Mouse (Mus musculus): ENCODE measurements at regions not wholly inside any gene's neighbourhood (a gene's known extent, or its start where the extent isn't known, plus 50 kb on each side); places are given as distances from the start of the nearest gene placed in this dataset.

DNA sequence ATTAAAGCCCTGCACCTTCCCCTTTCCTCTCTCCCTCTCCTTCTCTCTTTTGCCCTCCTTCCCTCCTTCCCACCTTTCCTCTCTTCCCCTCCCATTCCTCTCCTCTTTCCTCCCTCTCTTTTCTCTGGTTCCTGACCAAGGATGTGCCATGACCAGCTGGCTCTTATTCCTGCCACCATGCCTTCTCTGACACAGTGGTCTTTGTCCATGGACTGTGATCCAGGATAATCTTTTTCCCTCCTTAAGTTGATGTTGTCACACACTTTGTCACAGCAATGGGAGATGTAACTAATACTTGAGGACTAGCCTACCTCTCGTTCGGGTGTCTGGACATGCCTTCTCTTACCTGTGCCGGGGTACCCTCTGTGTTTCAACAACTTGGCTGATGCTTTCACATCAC lies 86.4 kb downstream of the Anapc4 start:
- DNase-seq (ENCODE audit: low spot score), result no peak

DNA sequence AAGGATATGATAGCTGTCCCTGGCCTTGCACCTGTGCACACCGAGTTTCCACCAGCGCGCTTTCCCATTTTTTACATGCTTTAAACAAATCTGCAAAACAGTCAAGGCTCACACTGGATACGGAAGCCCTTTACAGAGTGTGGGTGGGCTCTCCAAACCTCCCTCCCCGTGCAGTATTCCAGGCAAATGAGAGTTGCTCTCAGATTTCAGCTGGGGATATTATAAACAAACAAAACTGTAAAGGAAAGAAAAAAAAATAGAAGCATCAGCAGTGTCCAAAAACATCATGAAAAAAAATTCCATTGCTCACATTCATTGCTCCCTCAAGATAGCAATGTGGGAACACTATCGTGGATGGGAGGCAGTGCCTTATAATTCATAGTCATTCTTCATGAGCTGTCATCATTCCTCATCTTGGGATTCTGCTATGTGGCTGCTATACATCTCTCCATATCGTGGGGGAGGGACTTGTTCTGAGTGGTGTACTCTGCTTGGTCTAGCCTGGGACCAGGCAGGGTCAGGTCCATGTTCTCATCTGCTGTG lies 87.0 kb downstream of the Anapc4 start:
- DNase-seq (ENCODE audit: low spot score), result no peak

DNA sequence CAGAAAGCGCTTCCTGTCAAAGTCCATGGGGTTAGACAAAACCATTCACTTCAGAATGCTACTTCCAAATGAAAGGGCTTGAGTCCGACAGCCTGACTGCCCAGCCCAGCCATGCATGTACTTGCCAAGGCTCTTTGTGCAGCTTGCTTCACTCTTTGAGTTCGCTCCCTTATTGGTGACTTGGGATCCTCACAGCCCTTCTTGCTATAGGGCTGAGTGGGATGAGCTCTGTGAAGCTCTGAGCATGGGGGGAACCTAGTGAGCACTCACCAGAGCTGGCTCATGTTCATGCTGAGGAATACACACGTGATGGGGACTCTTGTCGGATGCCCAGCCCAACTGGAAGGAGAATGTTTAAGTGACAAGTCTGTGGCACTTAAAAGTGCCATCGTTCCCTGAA lies 91.2 kb downstream of the Anapc4 start:
- no peak for DNase-seq (ENCODE audit: low spot score)

DNA sequence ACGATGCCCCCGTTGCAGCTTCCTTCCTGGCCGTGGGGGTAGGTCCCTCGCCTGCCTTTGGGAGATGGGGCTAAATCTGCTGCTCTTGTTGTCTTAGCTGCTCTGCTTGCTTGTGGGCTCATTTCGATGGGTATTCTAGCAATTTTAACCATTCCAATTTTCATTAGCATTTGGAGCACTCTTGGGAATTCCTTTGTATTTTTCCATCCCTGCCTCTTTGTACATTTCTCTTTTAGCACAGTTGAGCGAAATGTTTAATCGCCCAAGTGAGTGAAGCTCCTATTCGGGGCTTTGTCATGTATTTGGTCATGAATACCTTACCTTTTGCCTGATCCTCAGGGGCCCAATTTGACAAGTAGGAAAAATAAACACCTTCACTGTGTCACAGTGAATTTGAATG lies 95.9 kb downstream of the Anapc4 start:
- no peak for DNase-seq (ENCODE audit: low spot score)

DNA sequence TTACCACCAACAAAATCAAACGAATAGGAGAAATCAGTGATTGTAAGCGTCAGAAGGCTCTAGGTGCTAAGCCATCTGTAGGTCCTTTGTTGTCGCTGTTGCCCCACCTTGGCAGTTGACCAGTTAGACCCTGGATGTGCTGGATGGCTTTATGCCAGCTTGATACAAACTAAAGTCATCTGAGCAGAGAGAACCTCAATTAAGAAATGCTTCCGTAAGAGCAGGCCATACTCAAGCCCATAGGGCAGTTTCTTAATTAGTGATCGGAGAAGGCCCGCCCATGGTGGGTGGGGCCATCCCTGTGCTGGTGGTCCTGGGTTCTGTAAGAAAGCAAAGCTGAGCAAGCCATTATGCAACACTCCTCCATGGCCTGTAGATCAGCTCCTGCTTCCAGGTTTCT lies 99.5 kb downstream of the Anapc4 start:
- no peak for DNase-seq (ENCODE audit: low spot score)

DNA sequence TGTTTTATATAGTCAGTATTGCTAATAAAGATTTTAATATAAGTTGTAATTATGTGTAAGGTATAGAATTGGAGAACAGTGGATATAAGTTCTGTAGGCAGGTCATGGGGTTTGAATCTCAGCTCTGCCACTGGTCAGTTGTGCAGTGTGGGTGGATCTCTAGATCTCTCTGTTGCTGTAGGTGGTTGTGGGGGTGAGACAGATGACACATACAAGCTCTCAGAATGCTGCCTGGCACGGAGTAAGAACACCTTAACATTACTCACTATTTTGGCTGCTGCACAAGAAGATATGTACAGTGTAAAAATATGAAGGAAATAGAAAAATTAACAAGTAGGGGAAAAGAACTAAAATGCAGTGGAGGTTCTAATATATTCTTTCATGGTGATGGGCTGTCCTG lies 100.3 kb upstream of the Slc34a2 start:
- DNase-seq (ENCODE audit: low spot score), result no peak

DNA sequence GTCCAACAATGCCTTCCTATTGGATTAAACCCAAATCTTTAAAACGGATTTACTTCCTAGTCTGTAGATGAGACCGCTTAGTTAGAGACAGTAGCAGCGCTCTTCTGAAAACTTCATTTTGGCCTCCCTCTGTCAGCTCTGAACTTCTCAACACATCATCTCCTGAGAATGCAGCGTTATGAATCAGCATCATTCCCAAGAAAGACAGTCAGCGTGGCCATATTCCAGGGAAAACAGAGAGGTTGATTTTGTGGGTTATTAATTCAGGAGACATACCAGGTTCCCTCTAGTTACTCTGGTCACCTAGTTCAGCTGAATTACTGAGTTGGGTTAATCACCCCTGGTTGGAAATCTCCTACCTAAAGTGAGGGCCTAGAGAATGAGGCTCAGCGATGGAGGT lies 97.9 kb upstream of the Slc34a2 start:
- DNase-seq (ENCODE audit: low spot score), result no peak

DNA sequence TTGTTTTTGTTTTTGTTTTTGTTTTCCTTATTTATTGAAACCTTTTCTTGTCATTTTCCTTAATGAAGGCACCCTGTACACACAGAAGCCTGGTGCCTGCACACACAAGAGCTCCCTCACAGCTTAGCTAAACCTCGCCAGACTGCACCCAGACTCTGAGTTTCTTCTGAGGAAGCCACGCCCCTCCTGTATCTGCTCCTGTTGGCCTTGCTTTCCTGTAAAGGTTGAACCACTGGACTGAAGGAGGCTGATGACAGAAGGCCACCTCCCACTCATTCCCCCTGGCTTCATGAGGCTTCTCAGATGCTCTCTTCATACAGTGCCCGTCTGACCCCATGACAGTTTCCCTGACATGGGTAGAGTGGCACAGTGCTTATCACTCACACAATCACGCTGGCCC lies 97.2 kb upstream of the Slc34a2 start:
- no peak for DNase-seq (ENCODE audit: low spot score)

DNA sequence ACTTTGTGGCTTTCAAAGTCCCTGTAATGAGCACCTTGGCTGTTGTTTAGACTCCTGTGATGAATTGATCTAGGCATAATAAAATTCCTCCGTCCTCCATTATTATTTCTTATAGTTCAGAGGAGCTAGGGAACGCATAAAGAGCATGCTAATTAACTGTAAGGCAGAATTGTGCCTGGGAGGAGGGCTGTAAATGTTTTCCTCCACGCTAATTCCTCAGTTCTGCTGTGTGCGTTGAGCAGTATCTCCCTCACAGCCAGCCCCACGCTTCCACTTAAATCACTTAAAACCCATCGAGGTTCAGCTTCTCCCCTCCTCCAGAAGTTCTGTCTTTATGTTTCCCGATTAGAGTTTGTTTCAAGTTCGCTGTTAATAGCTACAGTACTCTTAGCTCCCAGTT lies 84.0 kb upstream of the Slc34a2 start:
- no peak for DNase-seq (ENCODE audit: low spot score)

DNA sequence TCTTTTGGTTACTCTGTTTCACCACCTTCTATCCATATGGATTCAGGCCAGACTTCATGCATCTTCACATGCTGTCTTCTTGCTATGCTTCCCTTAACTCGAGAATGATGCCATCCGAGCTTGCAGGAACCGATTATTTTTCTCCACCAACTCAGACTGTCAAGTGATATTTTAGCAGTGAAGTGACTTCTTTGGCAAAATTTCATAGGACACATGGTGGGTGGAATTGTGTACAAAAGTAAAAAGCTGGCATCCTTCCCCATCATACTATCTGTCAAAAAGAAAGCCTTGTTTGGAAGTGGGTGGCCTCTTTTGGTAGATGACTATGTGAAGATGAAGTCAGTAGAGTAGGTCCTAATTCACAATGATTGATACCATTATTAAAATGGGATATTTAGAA lies 83.2 kb upstream of the Slc34a2 start:
- no peak for DNase-seq (ENCODE audit: low spot score)

DNA sequence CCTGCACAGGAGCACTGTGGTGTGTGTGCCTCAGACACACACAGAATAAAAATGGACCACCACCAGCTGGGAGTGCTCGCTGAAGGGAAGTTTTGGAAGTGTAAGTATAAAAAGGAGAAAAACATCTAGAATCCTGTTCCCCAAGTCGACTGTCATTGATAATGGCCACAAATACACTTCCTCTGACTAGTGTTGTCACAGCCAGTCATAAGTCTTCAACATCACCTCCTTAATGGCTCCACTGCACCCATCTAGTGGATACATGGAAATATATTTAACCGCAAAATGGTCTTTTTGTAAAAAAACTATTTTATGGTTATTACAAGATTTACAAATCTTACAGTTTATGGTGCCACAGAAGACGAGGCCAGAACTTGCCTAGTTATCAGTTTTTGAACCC lies 73.7 kb upstream of the Slc34a2 start:
- DNase-seq (ENCODE audit: low spot score), result no peak

DNA sequence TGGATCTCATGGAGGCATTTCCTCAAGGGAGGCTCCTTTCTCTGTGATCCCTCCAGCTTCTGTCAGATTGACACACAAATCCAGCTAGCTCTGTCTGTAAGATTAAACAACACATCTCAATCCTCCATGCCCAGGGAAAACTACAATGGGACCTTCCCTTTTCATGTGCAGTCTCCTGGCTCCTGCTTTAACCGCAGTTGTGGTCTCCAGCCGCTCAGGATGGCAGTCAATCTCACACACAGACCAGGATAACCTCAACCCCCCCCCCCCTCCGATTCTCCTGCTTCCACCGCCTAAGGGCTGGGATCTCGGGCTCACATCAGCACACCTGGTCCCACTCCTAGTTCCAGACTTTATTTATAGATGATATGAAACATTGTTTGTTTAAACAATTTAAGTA lies 66.1 kb upstream of the Slc34a2 start:
- DNase-seq (ENCODE audit: low spot score), result no peak

DNA sequence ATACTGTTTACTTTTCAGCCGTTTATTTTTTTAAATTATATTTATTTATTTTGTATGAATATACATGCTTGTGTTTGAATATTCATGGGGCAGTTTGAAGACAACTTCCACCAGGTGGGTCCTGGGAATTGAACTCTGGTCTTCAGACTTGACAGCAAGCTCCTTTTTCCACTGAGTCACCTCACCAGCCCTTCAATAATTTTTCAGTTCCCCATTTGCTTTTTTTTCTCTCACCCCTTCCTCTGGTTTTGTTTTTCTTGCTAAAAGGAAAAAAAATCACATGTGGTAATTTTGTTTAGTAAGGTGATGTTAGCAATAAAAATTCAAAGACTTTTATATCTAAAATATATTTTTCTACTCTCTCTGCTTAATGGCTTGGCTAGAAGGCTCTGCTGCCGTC lies 64.9 kb upstream of the Slc34a2 start:
- no peak for DNase-seq (ENCODE audit: low spot score)

DNA sequence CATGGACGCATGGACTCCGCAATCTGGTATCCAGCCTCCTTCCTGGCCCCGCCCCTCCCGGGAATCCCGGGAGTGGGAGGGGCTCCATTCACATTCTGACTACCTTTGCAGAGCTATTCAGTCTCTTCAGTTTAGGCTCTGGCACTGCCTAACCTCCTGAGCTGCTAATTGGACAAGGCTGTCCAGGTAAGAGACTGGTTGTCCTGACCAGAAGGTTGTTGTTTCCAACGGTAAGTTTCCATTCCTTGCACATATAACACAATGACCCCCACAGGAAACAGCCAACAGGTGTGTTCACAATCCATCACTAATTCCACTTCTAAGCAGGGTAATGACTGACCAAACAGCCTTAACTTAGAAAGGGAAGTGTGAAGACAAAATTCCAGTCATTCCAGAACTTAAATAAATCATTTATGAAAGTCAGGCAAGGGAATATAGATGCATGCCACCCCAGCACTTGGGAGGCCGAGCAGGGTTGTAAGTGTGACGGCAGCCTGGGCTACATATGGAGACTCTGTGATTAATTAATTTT lies 62.3 kb upstream of the Slc34a2 start:
- no peak for DNase-seq (ENCODE audit: low spot score)

DNA sequence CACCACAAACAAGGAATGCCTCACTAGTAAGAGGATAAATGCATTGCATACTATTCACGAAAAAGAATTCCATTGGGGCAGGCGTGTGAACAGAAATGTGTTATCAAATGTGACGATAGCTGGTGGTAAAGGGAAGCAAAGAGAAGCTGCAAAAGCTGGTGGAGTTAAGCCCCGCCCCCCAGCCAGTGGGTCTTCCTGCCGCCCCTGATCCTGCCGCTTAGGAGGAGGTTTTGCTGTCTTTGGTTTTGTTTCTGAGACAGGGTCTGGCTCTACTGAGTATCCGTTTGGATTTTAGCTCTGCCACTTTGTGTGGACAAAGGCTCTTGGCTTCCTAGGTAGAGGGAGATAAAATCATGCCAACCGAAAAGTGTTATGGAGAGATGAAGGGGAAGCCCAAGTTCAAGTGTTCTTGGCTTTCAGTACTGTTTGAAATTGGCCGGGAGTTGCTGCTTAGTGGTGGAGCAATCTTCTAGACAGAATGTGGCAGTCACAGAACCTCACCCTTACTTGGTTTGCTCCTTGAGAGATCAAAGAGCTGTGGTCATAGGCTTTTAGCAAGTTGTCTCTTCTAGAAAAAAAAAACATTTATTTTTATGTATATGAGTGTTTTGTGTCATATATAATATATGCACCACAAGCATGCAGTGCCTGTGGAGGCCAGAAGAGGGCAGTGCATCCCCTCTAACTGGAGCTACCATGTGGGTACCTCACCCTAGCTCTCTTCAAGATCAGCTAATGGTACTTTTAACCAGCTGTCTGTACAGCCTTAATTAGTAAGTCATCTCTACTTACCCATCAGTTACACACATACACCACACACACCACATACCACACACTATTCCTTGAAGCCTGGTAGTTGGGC lies 59.8 kb upstream of the Slc34a2 start:
- peak; percentile 68 for DNase-seq (ENCODE audit: low spot score)

DNA sequence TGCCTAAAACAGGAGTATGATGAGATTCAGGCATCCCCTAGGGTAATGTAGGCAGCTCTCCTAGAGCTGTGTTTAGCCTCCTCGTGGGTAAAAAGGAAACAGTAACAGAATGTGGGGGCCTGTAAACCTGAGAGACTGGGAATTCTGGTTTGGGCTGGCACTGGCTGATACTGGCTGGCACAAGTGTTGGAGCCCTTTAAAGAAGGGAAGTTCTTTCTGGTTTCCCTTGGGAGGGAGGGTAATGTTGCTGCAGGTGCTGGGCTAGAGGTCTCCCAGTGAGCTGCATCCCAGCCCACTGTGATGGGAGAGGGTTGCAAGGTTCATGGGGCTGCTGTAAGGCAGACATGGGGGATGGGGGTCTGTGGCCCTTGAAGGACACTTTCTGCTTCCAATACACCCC lies 58.4 kb upstream of the Slc34a2 start:
- peak; percentile 54 for DNase-seq (ENCODE audit: low spot score)

DNA sequence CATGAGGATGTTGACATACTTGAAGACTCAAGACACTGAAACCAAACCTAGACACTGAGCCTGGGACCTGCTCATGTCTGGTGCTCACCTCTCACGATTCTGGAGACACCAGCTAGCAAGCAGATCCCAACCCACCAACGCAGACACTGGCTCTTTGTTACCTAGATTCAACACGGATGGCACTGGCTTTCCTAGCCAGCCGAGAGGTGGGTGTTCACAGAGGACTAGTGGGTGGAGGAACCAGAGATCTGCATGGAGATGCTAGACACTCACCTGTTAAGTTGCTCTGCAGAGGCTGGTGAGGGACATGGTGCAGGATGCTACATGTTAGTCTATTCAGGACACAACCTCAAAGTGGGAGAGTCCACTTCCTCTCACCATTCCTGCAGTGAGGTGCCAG lies 55.8 kb upstream of the Slc34a2 start:
- DNase-seq (ENCODE audit: low spot score), result no peak

DNA sequence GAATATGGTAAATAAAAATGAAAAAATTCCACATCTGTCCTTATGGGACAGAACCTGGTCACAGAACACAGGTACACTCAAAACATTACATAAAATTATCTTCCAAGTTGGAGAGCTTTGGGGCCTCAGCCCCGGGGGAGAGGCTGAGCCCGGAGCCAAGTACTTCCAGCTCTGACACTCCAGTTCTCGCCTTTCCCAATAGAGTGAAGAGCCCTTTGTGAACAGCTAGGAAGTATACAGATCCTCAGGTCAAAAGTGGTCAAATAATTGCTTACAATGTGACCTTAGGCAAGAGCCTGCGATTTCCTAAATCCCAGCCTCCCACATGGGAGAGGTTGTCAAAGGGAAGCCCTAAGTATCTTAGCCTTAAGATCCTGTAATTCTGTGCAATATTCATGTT lies 55.1 kb upstream of the Slc34a2 start:
- DNase-seq (ENCODE audit: low spot score), result peak; percentile 76

All from lung, postnatal 25 days (tissue).